19 mouse cellular contexts compared by ENCODE assay signal in genomic region chr19:47832316-47832715, GRCm38 (mm10). TPM values are rescaled to one million over a fixed set of nuclear protein-coding genes. Genes with fewer than 3 reads are reported as not detected.
"Had no signal": no experiment of that assay in that cellular context is flagged by ENCODE, and none has a peak within 500 bp of the region (broad histone marks: within the 10 kb centered on the region; RNA-seq: fewer than 3 reads in every experiment).

No protein-coding gene starts in this region.

- ATAC-seq: midbrain, embryonic 15.5 days had no signal

- H3K27ac ChIP-seq: liver, embryonic 14.5 days; midbrain, embryonic 12.5 days; midbrain, embryonic 15.5 days; neural tube, embryonic 13.5 days; neural tube, embryonic 15.5 days had no signal

- H3K4me3 ChIP-seq: midbrain, embryonic 12.5 days; midbrain, embryonic 15.5 days; myocyte; neural tube, embryonic 13.5 days; neural tube, embryonic 15.5 days had no signal

- H3K4me2 ChIP-seq: lung, embryonic 14.5 days; midbrain, embryonic 12.5 days; midbrain, embryonic 15.5 days; neural tube, embryonic 13.5 days; neural tube, embryonic 15.5 days had no signal

- H3K9ac ChIP-seq: liver, embryonic 14.5 days; lung, embryonic 14.5 days; midbrain, embryonic 12.5 days; midbrain, embryonic 15.5 days; neural tube, embryonic 13.5 days; neural tube, embryonic 15.5 days had no signal

- H3K27me3 ChIP-seq: midbrain, embryonic 15.5 days; neural tube, embryonic 15.5 days had no signal

- DNase-seq: lung, adult 18-20 months; lung, embryonic 14.5 days; lung, postnatal 10 days; lung, postnatal 4 days; retina, postnatal 1 day; right cerebral cortex, adult 18-20 months; right cerebral cortex, postnatal 25 days; right cerebral cortex, postnatal 4 days; spleen, adult 18-20 months; thymus, adult 18-20 months; thymus, postnatal 14 days; thymus, postnatal 36 days had no signal

- H3K4me1 ChIP-seq: midbrain, embryonic 15.5 days had no signal

- H3K36me3 ChIP-seq: midbrain, embryonic 12.5 days; midbrain, embryonic 15.5 days; neural tube, embryonic 13.5 days; neural tube, embryonic 15.5 days had no signal

- H3K9me3 ChIP-seq: midbrain, embryonic 12.5 days; midbrain, embryonic 15.5 days; neural tube, embryonic 13.5 days; neural tube, embryonic 15.5 days had no signal

RNA-seq across cellular contexts. Expression of gene Gsto2, which starts 33.0 kb away (rescaled TPM):
- polyA plus RNA-seq: small intestine, adult 2 months had no signal
